Comparison of ENCODE assay signal across 17 mouse cellular contexts in the genomic region with DNA sequence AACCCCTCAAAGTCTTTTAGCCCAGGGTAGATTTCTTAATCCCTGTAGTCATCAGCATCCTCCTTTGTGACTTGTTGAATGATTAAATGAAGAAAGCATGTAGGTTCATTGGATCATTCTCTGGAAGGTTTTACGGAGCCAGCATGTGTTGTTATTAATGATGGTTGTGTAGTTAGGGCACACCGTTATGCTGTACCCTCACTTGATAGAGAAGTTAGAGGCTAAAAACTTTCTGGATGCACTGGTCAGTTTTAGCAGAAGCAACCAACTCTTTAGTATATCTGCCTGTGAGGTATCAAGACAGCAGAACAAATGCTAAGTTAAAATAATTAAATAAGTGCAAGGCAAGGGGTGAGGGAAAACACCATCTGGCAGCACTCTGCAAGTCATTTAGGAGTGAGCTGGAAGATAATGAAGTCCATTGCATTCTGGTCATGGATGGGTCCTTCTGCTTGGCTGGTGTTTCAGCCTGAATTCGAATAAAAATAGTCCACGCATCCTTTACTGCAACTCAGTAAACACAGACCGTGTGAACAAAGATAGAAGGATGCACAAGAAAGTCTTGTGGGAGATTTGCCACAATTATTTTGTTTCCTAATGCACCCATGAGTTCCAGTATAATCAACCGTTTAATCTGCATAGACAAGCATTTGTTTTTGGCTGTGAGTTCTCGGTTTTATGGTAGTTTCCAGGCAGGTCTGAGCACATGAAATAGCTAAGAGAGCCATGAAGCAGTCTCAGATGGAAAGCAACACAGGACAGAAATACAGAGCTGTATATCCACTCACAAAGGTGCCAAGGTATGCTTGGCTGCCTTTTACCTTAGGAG.
A peak's percentile ranks its signal among the peaks of the same experiment; 100 is the strongest.
DNase-seq lines count a peak whose midpoint lies in the region; ATAC-seq and TF ChIP-seq lines count a peak whose summit lies in the region.
"Had no signal": no experiment of that assay in that cellular context is flagged by ENCODE, and none has a peak within 500 bp of the region (broad histone marks: within the 10 kb centered on the region; RNA-seq: fewer than 3 reads in every experiment).

No protein-coding gene starts in this region.

- no peaks in the 10 kb centered on the region for H3K9me3 ChIP-seq in neural tube, embryonic 11.5 days (ENCODE audit: control insufficient read depth, low read length)
- H3K9me3 ChIP-seq in forebrain, postnatal 0 days (ENCODE audit: low read length): no peaks in the 10 kb centered on the region
- H3K9me3 ChIP-seq in neural tube, embryonic 14.5 days (ENCODE audit: control insufficient read depth, low read length): no peaks in the 10 kb centered on the region
- H3K9me3 ChIP-seq: heart, embryonic 13.5 days had no signal

- 70% methylated on average over 7 of the region's 7 CpGs for whole genome bisulfite sequencing in neural tube, embryonic 11.5 days
- WGBS in forebrain, postnatal 0 days: 29% methylated on average over 7 of the region's 7 CpGs
- 92% methylated on average over 7 of the region's 7 CpGs for WGBS in macrophage (ENCODE audit: missing documents)
- WGBS in neural tube, embryonic 14.5 days: 42% methylated on average over 7 of the region's 7 CpGs

- H3K27ac ChIP-seq in neural tube, embryonic 11.5 days (ENCODE audit: low read depth, low read length): no peak overlapping the region
- H3K27ac ChIP-seq in forebrain, postnatal 0 days (ENCODE audit: low read depth, low read length): 0 out of 2 replicates have a peak overlapping the region, but pooled peaks have one; percentile 5
- H3K27ac ChIP-seq in macrophage: peak overlapping the region; percentile 63
- H3K27ac ChIP-seq in neural tube, embryonic 14.5 days (ENCODE audit: low read depth, low read length): no peak overlapping the region
- H3K27ac ChIP-seq: heart, embryonic 13.5 days; kidney, postnatal 0 days had no signal

- H3K27me3 ChIP-seq in neural tube, embryonic 11.5 days (ENCODE audit: control insufficient read depth, insufficient read depth, low read length): no peaks in the 10 kb centered on the region
- H3K27me3 ChIP-seq in forebrain, postnatal 0 days (ENCODE audit: insufficient read depth, low read length): no peaks in the 10 kb centered on the region
- no peaks in the 10 kb centered on the region for H3K27me3 ChIP-seq in neural tube, embryonic 14.5 days (ENCODE audit: control insufficient read depth, insufficient read depth, low read length)
- H3K27me3 ChIP-seq: heart, embryonic 13.5 days had no signal

- no peak overlapping the region for H3K4me2 ChIP-seq in neural tube, embryonic 11.5 days (ENCODE audit: low read depth)
- H3K4me2 ChIP-seq in forebrain, postnatal 0 days (ENCODE audit: low read depth): no peak overlapping the region
- no peak overlapping the region for H3K4me2 ChIP-seq in neural tube, embryonic 14.5 days (ENCODE audit: low read depth, low read length)
- H3K4me2 ChIP-seq: heart, embryonic 13.5 days had no signal

- DNase-seq in neural tube, embryonic 11.5 days (ENCODE audit: low spot score): no peak
- no peak for DNase-seq in neural tube, embryonic 10.5 days (ENCODE audit: extremely low spot score, low spot score)
- peak; percentile 13 for DNase-seq in forebrain, postnatal 0 days
- no peak for DNase-seq in urinary bladder, postnatal 25 days (ENCODE audit: low spot score)
- DNase-seq in left cerebral cortex, adult 9 months (ENCODE audit: low spot score in 2 of 2): no peak
- DNase-seq in embryo, embryonic 11 days: no peak
- DNase-seq: cerebellum, adult 8-10 months; liver; lung, adult 2 months; right cerebral cortex, postnatal 25 days; thymus, adult 18-20 months had no signal

- no peaks in the 10 kb centered on the region for H3K4me1 ChIP-seq in neural tube, embryonic 11.5 days (ENCODE audit: control insufficient read depth, insufficient read depth, low read length)
- H3K4me1 ChIP-seq in forebrain, postnatal 0 days (ENCODE audit: insufficient read depth): no peaks in the 10 kb centered on the region
- no peaks in the 10 kb centered on the region for H3K4me1 ChIP-seq in neural tube, embryonic 14.5 days (ENCODE audit: control insufficient read depth, insufficient read depth, low read length)

- TF ChIP-seq CTCF in forebrain, postnatal 0 days (IDR thresholded peaks at IDR 0.05; ENCODE audit: low read depth): no peak

- no peak overlapping the region for H3K9ac ChIP-seq in neural tube, embryonic 11.5 days (ENCODE audit: low read length)
- H3K9ac ChIP-seq in forebrain, postnatal 0 days: no peak overlapping the region
- no peak overlapping the region for H3K9ac ChIP-seq in neural tube, embryonic 14.5 days (replicated peaks; ENCODE audit: low read depth, low read length)
- H3K9ac ChIP-seq: heart, embryonic 13.5 days had no signal

- no peaks in the 10 kb centered on the region for H3K79me2 ChIP-seq in macrophage (ENCODE audit: inconsistent target)

- peak; percentile 67; the same call in 1 of the 2 replicates for ATAC-seq in neural tube, embryonic 11.5 days (ENCODE audit: insufficient read depth, low FRiP score, low TSS enrichment)
- ATAC-seq in forebrain, postnatal 0 days: peak; percentile 47
- ATAC-seq in neural tube, embryonic 14.5 days (ENCODE audit: low read depth): peak; percentile 82; the same call in 1 of the 2 replicates
- ATAC-seq: inflammation-experienced regulatory T-cells, adult 6 months had no signal

- H3K36me3 ChIP-seq in neural tube, embryonic 11.5 days (ENCODE audit: control insufficient read depth, insufficient read depth, low read length): no peaks in the 10 kb centered on the region
- H3K36me3 ChIP-seq in forebrain, postnatal 0 days (ENCODE audit: insufficient read depth): no peaks in the 10 kb centered on the region
- H3K36me3 ChIP-seq in macrophage (ENCODE audit: inconsistent target): no peaks in the 10 kb centered on the region
- no peaks in the 10 kb centered on the region for H3K36me3 ChIP-seq in neural tube, embryonic 14.5 days (ENCODE audit: control insufficient read depth, insufficient read depth, low read length)
- H3K36me3 ChIP-seq: heart, embryonic 13.5 days had no signal

- no peak overlapping the region for H3K4me3 ChIP-seq in neural tube, embryonic 11.5 days (ENCODE audit: low read depth, low read length)
- H3K4me3 ChIP-seq in forebrain, postnatal 0 days (ENCODE audit: low read depth, low read length): no peak overlapping the region
- H3K4me3 ChIP-seq in macrophage (ENCODE audit: inconsistent target): no peak overlapping the region
- no peak overlapping the region for H3K4me3 ChIP-seq in neural tube, embryonic 14.5 days (ENCODE audit: low read depth, low read length)
- H3K4me3 ChIP-seq: heart, embryonic 13.5 days; myocyte had no signal

Comparison
In these comparisons a context has a peak if more than half of its experiments do, and no peak if none do; other contexts are left out.
1. H3K27ac ChIP-seq: peak in forebrain, postnatal 0 days (single experiment) and macrophage (single experiment); none in neural tube, embryonic 11.5 days (single experiment) and neural tube, embryonic 14.5 days (single experiment).
2. Peak in every context shown above with its lines, with median percentiles within 50 percentile points of each other: ATAC-seq.